Mouse (Mus musculus): ENCODE measurements around the gene Plxnb1. TPM values are rescaled to one million over a fixed set of nuclear protein-coding genes. Genes with fewer than 3 reads are reported as not detected.

The Plxnb1 gene
- polyA plus RNA-seq, 1 experiment from 2014 or later, result 12.8 TPM

DNA sequence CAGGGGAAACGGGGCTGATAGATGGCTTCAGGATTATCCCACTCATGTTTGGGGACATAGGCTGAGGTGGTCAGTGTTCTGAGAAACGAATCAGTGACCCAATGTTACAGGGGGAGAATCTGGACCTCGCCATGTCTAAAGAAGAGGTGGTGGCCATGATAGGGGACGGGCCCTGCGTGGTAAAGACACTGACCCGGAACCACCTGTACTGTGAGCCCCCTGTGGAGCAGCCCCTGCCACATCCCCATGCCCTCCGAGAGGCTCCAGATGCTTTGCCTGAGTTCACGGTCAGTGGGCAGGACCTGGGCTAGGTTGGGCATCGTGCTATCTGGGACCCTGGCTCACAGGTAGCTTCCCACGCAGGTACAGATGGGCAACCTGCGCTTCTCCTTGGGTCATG is 15.1 kb downstream of the Plxnb1 start:
- H3K36me3 ChIP-seq, result peaks cover 43% of the 10 kb centered on the region
- no peak overlapping the region for H3K4me3 ChIP-seq (replicated peaks)

DNA sequence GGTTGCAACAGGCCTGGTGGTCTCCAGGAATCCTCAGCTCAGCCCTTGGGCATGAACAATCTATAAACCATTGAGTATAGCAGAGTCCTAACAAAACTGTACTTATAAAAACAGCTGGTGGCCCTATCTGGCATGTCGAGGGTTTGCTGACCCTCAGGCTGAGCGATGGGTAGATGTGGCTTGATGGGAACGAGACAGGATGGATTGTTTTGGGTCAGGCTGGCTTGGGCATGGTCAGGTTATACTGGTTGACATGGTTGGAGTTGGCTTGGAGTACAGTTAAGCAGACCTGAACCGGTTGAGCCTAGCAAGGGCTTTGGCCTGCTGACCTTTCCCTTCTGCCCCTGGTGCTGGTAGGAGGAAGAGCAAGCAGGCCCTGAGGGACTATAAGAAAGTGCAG is 15.9 kb downstream of the Plxnb1 start:
- peaks cover 39% of the 10 kb centered on the region for H3K36me3 ChIP-seq
- H3K27me3 ChIP-seq (replicated peaks), result no peaks in the 10 kb centered on the region
- H3K4me1 ChIP-seq, result no peaks in the 10 kb centered on the region
- no peak overlapping the region for H3K9ac ChIP-seq
- H3K27ac ChIP-seq, result no peak overlapping the region
- H3K4me3 ChIP-seq (replicated peaks), result no peak overlapping the region
- no peak overlapping the region for H3K4me2 ChIP-seq
- WGBS, result 85% methylated on average over 4 of the region's 4 CpGs
- H3K9me3 ChIP-seq, result no peaks in the 10 kb centered on the region
- ATAC-seq (ENCODE audit: insufficient read depth, low FRiP score, low read depth), result no peak; the same call in 1 of the 2 replicates

More for the DNA sequence above, 15.1 kb downstream of the Plxnb1 start:
- no peak overlapping the region for H3K4me2 ChIP-seq
- H3K4me1 ChIP-seq, result no peaks in the 10 kb centered on the region
- H3K9me3 ChIP-seq, result no peaks in the 10 kb centered on the region
- WGBS, result 95% methylated on average over 11 of the region's 11 CpGs
- no peak for ATAC-seq (ENCODE audit: insufficient read depth, low FRiP score, low read depth)
- no peak overlapping the region for H3K9ac ChIP-seq
- H3K27me3 ChIP-seq (replicated peaks), result no peaks in the 10 kb centered on the region
- no peak overlapping the region for H3K27ac ChIP-seq

DNA sequence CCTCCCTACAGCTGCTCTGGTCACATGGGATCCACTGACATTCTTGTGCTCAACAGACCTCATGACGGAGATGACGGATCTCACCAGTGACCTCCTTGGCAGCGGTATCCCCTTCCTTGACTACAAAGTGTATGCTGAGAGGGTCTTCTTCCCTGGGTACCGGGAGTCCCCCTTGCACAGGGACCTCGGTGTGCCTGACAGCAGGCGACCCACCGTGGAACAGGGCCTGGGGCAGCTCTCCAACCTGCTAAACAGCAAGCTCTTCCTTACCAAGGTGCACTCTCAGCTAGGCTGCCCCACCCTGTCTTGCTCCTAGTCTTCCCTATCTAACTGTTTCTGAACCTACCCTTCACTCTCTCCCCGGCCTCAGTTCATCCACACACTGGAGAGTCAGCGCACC is 16.4 kb downstream of the Plxnb1 start:
- H3K36me3 ChIP-seq, result peaks cover 40% of the 10 kb centered on the region
- no peaks in the 10 kb centered on the region for H3K9me3 ChIP-seq
- H3K27ac ChIP-seq, result no peak overlapping the region
- no peaks in the 10 kb centered on the region for H3K27me3 ChIP-seq (replicated peaks)
- H3K4me1 ChIP-seq, result no peaks in the 10 kb centered on the region
- no peak overlapping the region for H3K9ac ChIP-seq
- WGBS, result 87% methylated on average over 9 of the region's 9 CpGs
- H3K4me2 ChIP-seq, result no peak overlapping the region
- H3K4me3 ChIP-seq (replicated peaks), result no peak overlapping the region
- ATAC-seq (ENCODE audit: insufficient read depth, low FRiP score, low read depth), result no peak

DNA sequence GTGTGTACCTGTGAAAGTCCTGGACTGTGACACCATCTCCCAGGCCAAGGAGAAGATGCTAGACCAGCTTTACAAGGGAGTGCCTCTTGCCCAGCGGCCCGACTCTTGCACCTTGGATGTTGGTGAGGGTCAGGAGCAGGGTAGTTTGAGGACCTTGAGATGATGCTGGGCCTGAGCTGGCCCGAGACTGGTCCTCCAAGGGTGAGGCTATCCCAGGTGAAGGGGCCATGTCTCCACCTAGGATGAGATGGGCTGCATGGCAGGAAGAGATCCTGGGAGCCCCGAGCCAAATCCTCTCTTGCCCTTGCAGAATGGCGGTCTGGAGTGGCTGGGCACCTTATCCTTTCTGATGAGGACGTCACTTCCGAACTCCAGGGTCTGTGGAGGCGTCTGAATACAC is 18.1 kb downstream of the Plxnb1 start:
- H3K9me3 ChIP-seq, result no peaks in the 10 kb centered on the region
- H3K9ac ChIP-seq, result no peak overlapping the region
- H3K27me3 ChIP-seq (replicated peaks), result no peaks in the 10 kb centered on the region
- ATAC-seq (ENCODE audit: insufficient read depth, low FRiP score, low read depth), result no peak
- peaks cover 43% of the 10 kb centered on the region for H3K36me3 ChIP-seq
- H3K4me1 ChIP-seq, result no peaks in the 10 kb centered on the region
- H3K27ac ChIP-seq, result no peak overlapping the region
- no peak overlapping the region for H3K4me3 ChIP-seq (replicated peaks)
- H3K4me2 ChIP-seq, result no peak overlapping the region
- 86% methylated on average over 8 of the region's 8 CpGs for WGBS

DNA sequence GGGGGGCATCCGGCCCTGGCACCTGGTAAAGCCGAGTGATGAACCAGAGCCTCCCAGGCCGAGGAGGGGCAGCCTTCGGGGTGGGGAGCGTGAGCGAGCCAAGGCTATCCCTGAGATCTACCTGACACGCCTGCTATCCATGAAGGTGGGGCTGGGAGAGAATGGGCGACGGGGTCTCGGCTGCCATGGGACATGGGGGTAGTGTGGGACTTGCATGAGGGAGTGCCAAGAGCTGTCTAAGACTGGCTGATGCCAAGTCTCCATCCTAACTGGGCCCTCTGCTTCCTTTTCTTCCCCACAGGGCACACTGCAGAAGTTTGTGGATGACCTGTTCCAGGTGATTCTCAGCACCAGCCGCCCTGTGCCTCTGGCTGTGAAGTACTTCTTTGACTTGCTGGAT is 19.1 kb downstream of the Plxnb1 start:
- Histone ChIP-seq H3K27me3 (replicated peaks) (no peaks in the 10 kb centered on the region), H3K27ac (no peak overlapping the region), H3K4me2 (no peak overlapping the region), H3K4me1 (no peaks in the 10 kb centered on the region), H3K9ac (no peak overlapping the region), H3K9me3 (no peaks in the 10 kb centered on the region), H3K36me3 (peaks cover 43% of the 10 kb centered on the region), H3K4me3 (replicated peaks) (no peak overlapping the region)
- WGBS, result 91% methylated on average over 11 of the region's 11 CpGs
- ATAC-seq (ENCODE audit: insufficient read depth, low FRiP score, low read depth), result no peak

DNA sequence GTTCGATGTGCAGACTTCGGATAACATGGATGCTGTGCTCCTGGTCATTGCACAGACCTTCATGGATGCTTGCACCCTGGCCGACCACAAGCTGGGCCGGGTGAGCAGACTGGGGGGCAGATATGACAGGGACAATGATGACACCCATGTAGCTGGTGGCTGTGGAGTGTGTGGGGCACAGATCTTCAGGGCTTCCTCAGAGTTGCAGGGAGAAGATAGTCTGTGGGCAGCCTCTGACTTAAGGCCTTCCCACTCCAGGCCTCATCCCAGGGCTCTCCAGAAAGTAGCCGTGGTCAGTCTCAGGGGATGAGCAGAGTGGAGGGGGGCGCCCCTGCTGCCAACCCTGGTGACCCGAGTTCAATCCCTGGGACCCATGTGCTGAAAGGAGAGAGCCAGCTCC is 19.7 kb downstream of the Plxnb1 start:
- no peak overlapping the region for H3K9ac ChIP-seq
- ATAC-seq (ENCODE audit: insufficient read depth, low FRiP score, low read depth), result no peak
- 86% methylated on average over 7 of the region's 7 CpGs for WGBS
- no peak overlapping the region for H3K27ac ChIP-seq
- H3K36me3 ChIP-seq, result peaks cover 43% of the 10 kb centered on the region
- H3K27me3 ChIP-seq (replicated peaks), result no peaks in the 10 kb centered on the region
- H3K4me3 ChIP-seq (replicated peaks), result no peak overlapping the region
- H3K4me2 ChIP-seq, result no peak overlapping the region
- H3K9me3 ChIP-seq, result no peaks in the 10 kb centered on the region
- H3K4me1 ChIP-seq, result no peaks in the 10 kb centered on the region

DNA sequence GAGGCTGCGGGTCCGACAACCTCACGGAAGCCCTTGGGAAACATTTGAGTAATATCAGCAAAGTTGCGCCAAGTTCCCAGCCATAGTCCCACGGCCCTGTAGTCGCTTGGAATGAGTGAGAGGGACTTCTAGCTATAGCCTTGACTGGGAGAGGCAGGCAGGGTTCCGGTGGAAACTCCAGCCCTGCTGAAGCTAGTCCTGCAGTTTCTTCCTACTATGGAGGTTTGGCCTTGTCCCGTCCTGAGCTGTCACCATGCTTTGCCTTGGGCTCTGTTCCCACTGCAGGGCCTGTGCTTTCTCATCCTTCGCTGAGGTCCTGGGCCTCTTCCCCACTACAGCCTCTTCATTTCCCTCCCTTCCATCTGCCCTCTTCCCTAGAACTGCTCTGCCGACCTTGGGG is 21.0 kb downstream of the Plxnb1 start:
- H3K4me1 ChIP-seq, result no peaks in the 10 kb centered on the region
- H3K9ac ChIP-seq, result no peak overlapping the region
- no peak overlapping the region for H3K27ac ChIP-seq
- H3K36me3 ChIP-seq, result peaks cover 39% of the 10 kb centered on the region
- H3K4me3 ChIP-seq (replicated peaks), result no peak overlapping the region
- 90% methylated on average over 10 of the region's 10 CpGs for WGBS
- H3K4me2 ChIP-seq, result no peak overlapping the region
- no peak for ATAC-seq (ENCODE audit: insufficient read depth, low FRiP score, low read depth)
- H3K27me3 ChIP-seq (replicated peaks), result no peaks in the 10 kb centered on the region
- no peaks in the 10 kb centered on the region for H3K9me3 ChIP-seq

DNA sequence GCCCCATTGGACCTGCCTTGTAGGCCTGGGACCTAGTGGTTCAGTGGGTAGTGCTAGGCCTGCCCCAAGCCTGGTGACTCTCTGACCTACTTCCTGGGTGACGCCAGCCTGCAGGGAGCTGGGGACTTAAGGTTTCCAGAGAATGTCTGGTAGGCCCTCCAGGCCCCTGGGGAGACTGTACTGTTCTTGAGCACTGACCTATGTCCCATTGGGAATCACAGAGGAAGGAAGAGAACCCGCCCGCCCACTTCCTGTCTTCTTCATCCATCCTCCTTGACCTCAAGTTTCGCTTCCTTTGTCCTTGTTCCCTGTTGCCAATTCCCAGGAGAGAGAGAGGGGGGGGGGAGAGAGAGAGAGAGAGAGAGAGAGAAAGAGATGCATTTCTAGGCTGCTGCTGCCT is 22.9 kb downstream of the Plxnb1 start:
- 77% methylated on average over 4 of the region's 4 CpGs for WGBS
- Histone ChIP-seq H3K4me3 (replicated peaks) (no peak overlapping the region), H3K9me3 (no peaks in the 10 kb centered on the region), H3K9ac (no peak overlapping the region), H3K27me3 (replicated peaks) (no peaks in the 10 kb centered on the region), H3K4me1 (no peaks in the 10 kb centered on the region), H3K4me2 (no peak overlapping the region), H3K27ac (no peak overlapping the region), H3K36me3 (peaks cover 29% of the 10 kb centered on the region)
- ATAC-seq (ENCODE audit: insufficient read depth, low FRiP score, low read depth), result no peak

DNA sequence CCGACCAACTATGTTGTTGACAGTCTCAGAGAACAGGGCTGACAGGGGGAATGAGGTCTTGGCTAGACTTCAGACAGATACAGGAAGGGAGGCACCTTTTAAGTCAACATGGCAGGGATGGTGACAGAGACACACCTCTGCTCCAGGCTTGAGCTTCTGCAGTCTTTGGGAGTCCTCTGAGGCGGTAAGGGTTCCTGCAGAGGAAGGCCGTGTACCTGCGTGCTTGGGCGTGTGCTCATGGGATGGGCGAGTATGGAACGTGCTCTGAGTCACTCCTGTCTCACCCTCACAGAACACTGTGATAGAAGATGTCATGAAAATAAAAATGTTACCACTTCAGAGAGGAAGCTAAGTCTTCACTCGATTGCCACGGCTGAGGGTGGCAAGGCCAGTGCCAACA is 24.4 kb downstream of the Plxnb1 start:
- peaks cover 19% of the 10 kb centered on the region for H3K36me3 ChIP-seq
- no peaks in the 10 kb centered on the region for H3K27me3 ChIP-seq (replicated peaks)
- H3K27ac ChIP-seq, result peak overlapping the region; percentile 51; the same call in 1 of the 2 replicates
- peak; percentile 62; the same call in 1 of the 2 replicates for ATAC-seq (ENCODE audit: insufficient read depth, low FRiP score, low read depth)
- H3K4me3 ChIP-seq (replicated peaks), result no peak overlapping the region
- WGBS, result 77% methylated on average over 9 of the region's 9 CpGs
- H3K4me2 ChIP-seq, result no peak overlapping the region
- H3K9ac ChIP-seq, result no peak overlapping the region
- no peaks in the 10 kb centered on the region for H3K4me1 ChIP-seq
- no peaks in the 10 kb centered on the region for H3K9me3 ChIP-seq

DNA sequence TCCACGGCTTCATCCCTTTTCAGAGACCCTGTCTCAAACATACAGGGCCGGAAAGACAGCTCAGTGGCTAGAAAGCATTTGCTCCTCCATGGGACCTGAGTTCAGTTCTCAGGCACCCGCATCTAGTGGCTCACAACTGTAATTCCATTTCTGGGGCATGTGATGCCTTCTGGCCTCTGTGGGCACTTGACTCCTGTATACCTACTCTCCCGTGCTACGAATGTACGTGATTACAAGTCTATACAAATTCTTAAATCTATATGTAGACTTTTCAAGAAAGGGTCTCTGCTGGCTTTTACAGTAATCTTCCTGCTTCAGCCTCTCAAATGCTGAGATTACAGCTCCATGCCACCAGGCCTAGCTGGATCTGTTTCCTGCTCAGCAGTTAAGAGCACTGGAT is 25.8 kb downstream of the Plxnb1 start:
- no peak overlapping the region for H3K9ac ChIP-seq
- H3K4me1 ChIP-seq, result no peaks in the 10 kb centered on the region
- 86% methylated on average over 6 of the region's 6 CpGs for WGBS
- no peaks in the 10 kb centered on the region for H3K9me3 ChIP-seq
- no peak overlapping the region for H3K4me3 ChIP-seq (replicated peaks)
- H3K36me3 ChIP-seq, result peaks cover 13% of the 10 kb centered on the region; the same call in 1 of the 2 replicates
- no peak overlapping the region; the same call in 1 of the 2 replicates for H3K27ac ChIP-seq
- no peak overlapping the region for H3K4me2 ChIP-seq
- ATAC-seq (ENCODE audit: insufficient read depth, low FRiP score, low read depth), result no peak
- H3K27me3 ChIP-seq (replicated peaks), result no peaks in the 10 kb centered on the region

DNA sequence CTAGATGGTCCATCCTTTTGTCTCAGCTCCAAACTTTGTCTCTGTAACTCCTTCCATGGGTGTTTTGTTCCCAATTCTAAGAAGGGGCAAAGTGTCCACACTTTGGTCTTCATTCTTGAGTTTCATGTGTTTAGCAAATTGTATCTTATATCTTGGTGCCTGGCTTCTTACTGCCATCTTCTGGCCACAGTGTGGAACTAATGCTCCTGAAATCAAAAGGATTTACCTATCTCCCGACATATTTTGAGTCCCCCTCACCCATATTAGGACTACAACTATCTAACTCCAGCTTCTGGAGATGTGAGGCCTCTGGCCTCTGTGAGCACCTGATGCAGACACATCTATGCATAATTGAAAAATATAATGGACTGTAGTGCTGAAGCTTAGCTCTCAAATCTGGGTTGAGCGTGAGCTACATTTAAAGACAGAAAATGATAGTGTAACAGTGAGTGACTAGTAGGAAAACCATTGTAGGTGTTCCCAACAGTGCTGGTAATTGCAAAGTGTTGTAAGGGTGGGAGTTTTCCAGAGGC is 27.4 kb downstream of the Plxnb1 start:
- 39% methylated on average over 2 of the region's 2 CpGs for WGBS
- Histone ChIP-seq H3K36me3 (no peaks in the 10 kb centered on the region), H3K4me1 (no peaks in the 10 kb centered on the region), H3K27ac (no peak overlapping the region), H3K9me3 (no peaks in the 10 kb centered on the region), H3K4me3 (replicated peaks) (no peak overlapping the region), H3K9ac (no peak overlapping the region), H3K4me2 (no peak overlapping the region), H3K27me3 (replicated peaks) (no peaks in the 10 kb centered on the region)
- no peak for ATAC-seq (ENCODE audit: insufficient read depth, low FRiP score, low read depth)

DNA sequence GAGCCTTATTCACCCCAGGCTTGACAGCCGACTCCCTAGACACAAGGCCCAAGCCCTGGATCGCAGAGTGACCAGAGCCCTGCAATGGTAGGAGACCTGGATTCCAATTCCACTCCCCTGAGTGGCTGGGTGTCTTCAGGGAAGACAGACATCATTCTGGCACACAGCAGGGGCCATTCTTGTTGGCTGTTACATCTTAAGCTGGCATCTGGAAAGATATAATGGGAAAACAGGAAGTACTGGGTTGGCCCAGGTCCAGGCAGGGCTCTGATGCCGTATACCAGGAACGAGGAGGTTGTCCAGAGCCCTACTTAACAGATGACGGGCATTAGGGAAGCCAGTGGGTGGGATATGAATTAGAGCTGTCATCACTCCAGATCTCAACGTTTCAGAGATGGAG is 28.1 kb downstream of the Plxnb1 start:
- Histone ChIP-seq H3K4me3 (replicated peaks) (no peak overlapping the region), H3K9ac (no peak overlapping the region), H3K4me2 (no peak overlapping the region), H3K9me3 (no peaks in the 10 kb centered on the region), H3K36me3 (no peaks in the 10 kb centered on the region), H3K4me1 (no peaks in the 10 kb centered on the region), H3K27me3 (replicated peaks) (no peaks in the 10 kb centered on the region), H3K27ac (no peak overlapping the region)
- ATAC-seq (ENCODE audit: insufficient read depth, low FRiP score, low read depth), result no peak
- WGBS, result 42% methylated on average over 6 of the region's 6 CpGs

DNA sequence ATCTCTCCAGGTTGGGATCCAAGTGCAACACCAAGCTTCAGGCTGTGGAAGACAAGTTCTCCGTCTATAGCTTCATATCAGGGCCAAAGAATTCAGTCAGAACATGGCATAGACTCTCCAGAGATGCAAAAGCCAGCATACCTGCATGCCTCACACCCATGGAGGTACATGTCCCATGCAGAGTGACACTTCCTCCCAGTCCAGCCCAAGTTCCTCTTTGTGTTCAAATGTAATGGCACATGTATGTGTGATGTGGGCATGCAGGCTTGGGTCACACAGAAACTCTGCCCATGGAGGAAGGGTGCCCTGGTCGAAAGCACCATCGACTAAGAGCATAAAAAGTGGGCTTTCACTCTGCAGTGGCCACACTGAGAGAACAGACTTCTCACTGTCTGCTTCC is 29.0 kb downstream of the Plxnb1 start:
- no peak overlapping the region for H3K4me2 ChIP-seq
- ATAC-seq (ENCODE audit: insufficient read depth, low FRiP score, low read depth), result no peak
- no peaks in the 10 kb centered on the region for H3K4me1 ChIP-seq
- H3K4me3 ChIP-seq (replicated peaks), result no peak overlapping the region
- H3K27ac ChIP-seq, result no peak overlapping the region
- no peaks in the 10 kb centered on the region for H3K36me3 ChIP-seq
- H3K9ac ChIP-seq, result no peak overlapping the region
- WGBS, result 82% methylated on average over 3 of the region's 3 CpGs
- H3K27me3 ChIP-seq (replicated peaks), result no peaks in the 10 kb centered on the region
- H3K9me3 ChIP-seq, result no peaks in the 10 kb centered on the region
